Mouse (Mus musculus) MEL (cell line): ENCODE results near the gene Pqlc2. TPM values are rescaled to one million over a fixed set of nuclear protein-coding genes. Genes with fewer than 3 reads are reported as not detected.

Experiments used
- DNase-seq: peaks from one replicate; pipeline ENCODE4 v3.0.0; 2011; ENCODE audit warnings: low read depth, low spot score
- H3K27ac ChIP-seq: 2 replicates; pipeline ENCODE4 v1.5.1; 2012; ENCODE audit warnings: low read depth, mild to moderate bottlenecking, control low read depth, low read length, moderate library complexity; ENCODE audit not compliant: control insufficient read depth
- H3K27me3 ChIP-seq, 2 experiments: fragments of 150-350 bp in 1 of 2; sonication (generic) in 1 of 2; 2 replicates each; pipeline ENCODE4 v1.6.1; 2012; ENCODE audit warnings: low read length in 2 of 2, mild to moderate bottlenecking in 2 of 2, improper control_type of control experiment in 1 of 2, moderate library complexity in 1 of 2; ENCODE audit not compliant: insufficient read depth in 2 of 2, control insufficient read depth in 1 of 2
- H3K36me3 ChIP-seq, 2 experiments: 2 replicates each; pipeline ENCODE4 v1.6.1; 2012 to 2014; ENCODE audit warnings: low read length in 2 of 2, improper control_type of control experiment in 1 of 2, inconsistent platforms in 1 of 2, mild to moderate bottlenecking in 1 of 2; ENCODE audit not compliant: insufficient read depth in 2 of 2, control insufficient read depth in 1 of 2
- H3K4me1 ChIP-seq, 2 experiments: fragments of 150-350 bp in 1 of 2; sonication (generic) in 1 of 2; 2 replicates each; pipeline ENCODE4 v1.6.1; 2012; ENCODE audit warnings: low read length in 2 of 2, improper control_type of control experiment in 1 of 2, mild to moderate bottlenecking in 1 of 2; ENCODE audit not compliant: insufficient read depth in 2 of 2, control insufficient read depth in 1 of 2
- H3K4me3 ChIP-seq, 2 experiments: fragments of 150-350 bp in 1 of 2; sonication (generic) in 1 of 2; 2 replicates each; pipeline ENCODE4 v1.5.1; 2012; ENCODE audit warnings: low read depth in 2 of 2, low read length in 2 of 2, mild to moderate bottlenecking in 2 of 2, moderate library complexity in 2 of 2, control low read depth in 1 of 2, improper control_type of control experiment in 1 of 2; ENCODE audit not compliant: control insufficient read depth in 1 of 2, insufficient read depth in 1 of 2
- H3K79me2 ChIP-seq: 2 replicates; pipeline ENCODE4 v1.6.1; 2012; ENCODE audit warnings: mild to moderate bottlenecking, low read length, moderate library complexity; ENCODE audit not compliant: control insufficient read depth, poor library complexity, insufficient read depth
- H3K9ac ChIP-seq: 2 replicates; pipeline ENCODE4 v1.6.1; 2012; ENCODE audit warnings: low read depth, mild to moderate bottlenecking, control low read depth, low read length, moderate library complexity; ENCODE audit not compliant: control insufficient read depth, poor library complexity, severe bottlenecking
- H3K9me3 ChIP-seq: fragments of 150-350 bp; sonication (generic); replicated peaks from 2 replicates; pipeline ENCODE4 v1.6.1; 2012; ENCODE audit warnings: mild to moderate bottlenecking, low read length, improper control_type of control experiment, moderate library complexity; ENCODE audit not compliant: insufficient read depth
- BHLHE40 ChIP-seq: IDR thresholded peaks from 2 replicates; pipeline ENCODE4 v1.6.1; 2012; ENCODE audit warnings: low read depth, mild to moderate bottlenecking, inconsistent platforms, low read length, improper control_type of control experiment, borderline replicate concordance
- CHD2 ChIP-seq: IDR thresholded peaks from 2 replicates; pipeline ENCODE4 v1.6.1; 2011; ENCODE audit warnings: low read length, improper control_type of control experiment
- E2F4 ChIP-seq: IDR thresholded peaks from 2 replicates; pipeline ENCODE4 v1.6.1; 2011; ENCODE audit warnings: low read depth, low read length, improper control_type of control experiment, borderline replicate concordance
- ETS1 ChIP-seq: IDR thresholded peaks from 2 replicates; pipeline ENCODE4 v1.6.1; 2012; ENCODE audit warnings: low read depth, mild to moderate bottlenecking, inconsistent platforms, low read length, improper control_type of control experiment, moderate library complexity
- GABPA ChIP-seq: IDR thresholded peaks from 2 replicates; pipeline ENCODE4 v1.6.1; 2012; ENCODE audit warnings: low read depth, mild to moderate bottlenecking, inconsistent platforms, low read length, improper control_type of control experiment, moderate library complexity
- HCFC1 ChIP-seq: IDR thresholded peaks from 2 replicates; pipeline ENCODE4 v1.6.1; 2012; ENCODE audit warnings: low read depth, mild to moderate bottlenecking, inconsistent platforms, low read length, improper control_type of control experiment, moderate library complexity
- JUND ChIP-seq: IDR thresholded peaks from 2 replicates; pipeline ENCODE4 v1.6.1; 2011; ENCODE audit warnings: low read depth, mild to moderate bottlenecking, improper control_type of control experiment, low read length
- KAT2A ChIP-seq: conservative IDR thresholded peaks from 2 replicates; pipeline ENCODE4 v1.6.1; 2012; ENCODE audit warnings: low read depth, low read length, improper control_type of control experiment, inconsistent platforms
- MAZ ChIP-seq: IDR thresholded peaks from 2 replicates; pipeline ENCODE4 v1.6.1; 2012; ENCODE audit warnings: low read depth, mild to moderate bottlenecking, inconsistent platforms, low read length, improper control_type of control experiment
- POLR2A ChIP-seq, 2 experiments: IDR thresholded peaks; 2 replicates each; pipeline ENCODE4 v1.6.1; 2011 to 2012; ENCODE audit warnings: low read length in 2 of 2, mild to moderate bottlenecking in 2 of 2, control low read depth in 1 of 2, improper control_type of control experiment in 1 of 2, low read depth in 1 of 2, moderate library complexity in 1 of 2; ENCODE audit not compliant: control insufficient read depth in 1 of 2, insufficient read depth in 1 of 2, poor library complexity in 1 of 2
- POLR2AphosphoS2 ChIP-seq: IDR thresholded peaks from 2 replicates; pipeline ENCODE4 v1.6.1; 2011; ENCODE audit warnings: low read length, improper control_type of control experiment
- RCOR1 ChIP-seq: IDR thresholded peaks from 2 replicates; pipeline ENCODE4 v1.6.1; 2012; ENCODE audit warnings: low read depth, mild to moderate bottlenecking, inconsistent platforms, low read length, improper control_type of control experiment
- UBTF ChIP-seq: IDR thresholded peaks from 2 replicates; pipeline ENCODE4 v1.6.1; 2012; ENCODE audit warnings: low read depth, mild to moderate bottlenecking, inconsistent platforms, low read length, improper control_type of control experiment, moderate library complexity, borderline replicate concordance; ENCODE audit not compliant: insufficient read depth
- USF1 ChIP-seq: IDR thresholded peaks from 2 replicates; pipeline ENCODE4 v1.6.1; 2014; ENCODE audit warnings: low read depth, mild to moderate bottlenecking, inconsistent platforms, low read length, improper control_type of control experiment, moderate library complexity
- USF2 ChIP-seq, 2 experiments: IDR thresholded peaks; 2 replicates each; pipeline ENCODE4 v1.6.1; 2011 to 2012; ENCODE audit warnings: improper control_type of control experiment in 2 of 2, low read length in 2 of 2, borderline replicate concordance in 1 of 2, inconsistent platforms in 1 of 2, low read depth in 1 of 2, mild to moderate bottlenecking in 1 of 2; ENCODE audit not compliant: insufficient read depth in 1 of 2
- ZMIZ1 ChIP-seq: IDR thresholded peaks from 2 replicates; pipeline ENCODE4 v1.6.1; 2012; ENCODE audit warnings: low read depth, mild to moderate bottlenecking, inconsistent platforms, low read length, improper control_type of control experiment, moderate library complexity
- ZNF384 ChIP-seq: IDR thresholded peaks from 2 replicates; pipeline ENCODE4 v1.6.1; 2012; ENCODE audit warnings: low read depth, mild to moderate bottlenecking, inconsistent platforms, low read length, improper control_type of control experiment
- polyA plus RNA-seq, 2 experiments: library from polyadenylated mRNA; stranded (reverse) in 1 of 2; unstranded in 1 of 2; fragments of >175 nt in 1 of 2; fragments of >200 nt in 1 of 2; gene quantifications; 2 replicates each; pipeline versions ENCODE4 v1.2.1 to v1.2.4; 2012; ENCODE audit warnings: low replicate concordance in 2 of 2, low read depth in 1 of 2; ENCODE audit not compliant: insufficient read length in 2 of 2, insufficient read depth in 1 of 2, missing spikeins in 1 of 2
- total RNA-seq: library from RNA; depleted of rRNA; stranded (reverse); fragments of 300-350 nt; gene quantifications from 2 replicates; pipeline ENCODE4 v1.2.3, GENCODE M21; 2012

Gene Pqlc2
- total and polyA plus RNA-seq, 3 experiments: 5.2 to 12.0 TPM; not detected in 1

- Histone ChIP-seq H3K36me3 (peaks cover 0 to 12% of the 10 kb centered on the region in 2 experiments; a peak in 2 of 4 replicates), H3K4me3 (no peak overlapping the region), H3K79me2 (no peaks in the 10 kb centered on the region), H3K9ac (no peak overlapping the region), H3K4me1 (no peaks in the 10 kb centered on the region), H3K27me3 (no peaks in the 10 kb centered on the region), H3K27ac (no peak overlapping the region), H3K9me3 (no peaks in the 10 kb centered on the region)
- no peak for DNase-seq
- no peak for TF ChIP-seq CHD2
- no peak for TF ChIP-seq USF1
- no peak for TF ChIP-seq BHLHE40
- TF ChIP-seq MAZ: no peak
- no peak for TF ChIP-seq JUND
- TF ChIP-seq KAT2A: no peak
- no peak for TF ChIP-seq POLR2AphosphoS2
- no peak for TF ChIP-seq USF2 (IDR thresholded peaks at IDR 0.05; ENCODE audit: borderline replicate concordance in 1 of 2, insufficient read depth in 1 of 2, low read depth in 1 of 2, low read length in 2 of 2)
- TF ChIP-seq ZNF384: no peak
- TF ChIP-seq GABPA: no peak
- no peak for TF ChIP-seq ETS1
These were observed 44.0 kb downstream of the Pqlc2 start for GRCm38 (mm10) chr4:139266500-139266865.

- Histone ChIP-seq H3K9me3 (no peaks in the 10 kb centered on the region), H3K4me3 (no peak overlapping the region), H3K27ac (no peak overlapping the region), H3K79me2 (no peaks in the 10 kb centered on the region), H3K4me1 (no peaks in the 10 kb centered on the region), H3K9ac (no peak overlapping the region), H3K36me3 (peaks cover 0 to 12% of the 10 kb centered on the region in 2 experiments; a peak in 2 of 4 replicates), H3K27me3 (no peaks in the 10 kb centered on the region)
- DNase-seq: no peak
- no peak for TF ChIP-seq ZNF384
- no peak for TF ChIP-seq KAT2A
- no peak for TF ChIP-seq POLR2A (IDR thresholded peaks at IDR 0.05; ENCODE audit: control insufficient read depth in 1 of 2, insufficient read depth in 1 of 2, low read depth in 1 of 2, low read length in 2 of 2, poor library complexity in 1 of 2)
- no peak for TF ChIP-seq ZMIZ1
- no peak for TF ChIP-seq E2F4
- no peak for TF ChIP-seq UBTF
- no peak for TF ChIP-seq HCFC1
- TF ChIP-seq RCOR1: no peak
These were observed 44.6 kb downstream of the Pqlc2 start for GRCm38 (mm10) chr4:139265783-139266499.
